Mouse (Mus musculus): ENCODE results near the gene Gm9732. TPM values are rescaled to one million over a fixed set of nuclear protein-coding genes. Genes with fewer than 3 reads are reported as not detected.
"Not testable (repeated sequence)": the region's sequence is repeated elsewhere in the genome, so short reads cannot be mapped to it uniquely, and the experiment has no call there.

The Gm9732 gene
- total RNA-seq (2014; fragmentation: Nextera tagmentation) (not detected in 2 replicates), total RNA-seq (2017) (not detected in 2 replicates)

DNA sequence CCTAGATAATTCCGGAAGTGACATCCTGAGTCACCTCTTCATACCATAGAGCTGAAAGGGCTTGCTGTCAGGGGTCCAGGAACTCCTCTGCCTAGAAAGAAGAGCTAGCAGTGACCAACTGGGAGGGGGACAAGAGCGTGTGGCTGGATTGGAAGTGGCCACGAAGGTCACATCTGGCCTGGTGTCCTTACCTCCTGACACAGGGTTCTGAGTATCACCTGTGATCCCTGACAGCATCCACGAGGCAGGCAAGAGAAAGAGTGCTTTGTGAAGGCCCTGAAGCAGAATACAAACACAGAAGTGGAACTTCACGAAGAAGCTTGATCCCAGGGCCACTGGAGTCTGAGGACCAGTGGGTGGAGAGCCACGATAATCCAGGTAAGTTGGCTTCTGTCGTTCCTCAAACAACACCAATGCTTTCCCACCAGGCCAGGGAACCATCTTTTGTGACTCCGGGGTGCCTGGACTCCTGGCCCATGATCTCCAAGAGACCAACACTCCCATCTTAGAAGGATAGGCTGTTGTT lies at the start of gene Gm9732:
Gene Gm9732, plus strand, starts transcription at position 51 of the 526 bp plus-strand sequence.
- ATAC-seq (replicated peaks; ENCODE audit: low FRiP score, low TSS enrichment, poor library complexity, severe bottlenecking) = not testable (repeated sequence)

DNA sequence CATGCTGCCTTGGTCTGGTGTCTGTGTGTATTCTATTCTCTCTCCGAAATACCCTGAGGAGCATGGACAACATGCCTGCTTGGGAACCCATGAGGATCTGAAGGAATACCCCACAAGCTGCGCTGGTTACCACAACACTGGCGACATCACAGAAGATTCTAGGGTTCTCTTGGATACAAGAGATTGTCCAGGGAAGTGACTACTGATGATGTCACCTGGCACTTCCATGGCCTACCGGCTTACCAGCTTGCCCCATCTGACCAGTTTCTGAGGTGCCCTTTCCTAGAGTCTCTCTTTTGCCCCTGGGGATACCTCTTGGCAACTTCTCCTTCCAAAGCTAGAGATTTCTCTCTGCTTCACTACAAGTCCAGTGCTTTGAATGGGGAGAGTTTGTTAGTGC lies 39.6 kb upstream of the Gm9732 start, which contains the start of gene Gm8122:
Gene Gm8122, minus strand, starts transcription at position 101 of the 400 bp plus-strand sequence.
- ATAC-seq (replicated peaks; ENCODE audit: low FRiP score, low TSS enrichment, poor library complexity, severe bottlenecking) = not testable (repeated sequence)

DNA sequence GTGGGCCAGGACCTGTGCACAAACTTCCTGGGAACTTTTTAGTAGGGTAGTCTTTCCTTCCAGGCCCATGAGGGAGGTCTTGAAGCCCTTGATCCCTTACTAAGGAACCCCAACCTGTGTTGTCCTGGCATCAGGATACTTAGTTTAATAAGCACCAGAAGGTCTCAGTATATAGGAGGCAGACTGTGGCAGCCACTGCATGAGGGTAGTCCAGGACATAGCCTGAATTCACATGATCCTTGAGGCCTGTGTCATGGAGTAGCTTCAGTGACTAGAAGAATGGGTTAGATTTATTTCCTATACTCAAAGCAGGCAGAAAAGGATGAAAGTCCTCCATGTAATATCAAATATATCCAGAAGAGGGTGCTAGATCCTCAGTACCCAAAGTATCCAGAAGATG lies 37.1 kb upstream of the Gm9732 start:
- ATAC-seq (replicated peaks; ENCODE audit: low FRiP score, low TSS enrichment, poor library complexity, severe bottlenecking) = not testable (repeated sequence)

DNA sequence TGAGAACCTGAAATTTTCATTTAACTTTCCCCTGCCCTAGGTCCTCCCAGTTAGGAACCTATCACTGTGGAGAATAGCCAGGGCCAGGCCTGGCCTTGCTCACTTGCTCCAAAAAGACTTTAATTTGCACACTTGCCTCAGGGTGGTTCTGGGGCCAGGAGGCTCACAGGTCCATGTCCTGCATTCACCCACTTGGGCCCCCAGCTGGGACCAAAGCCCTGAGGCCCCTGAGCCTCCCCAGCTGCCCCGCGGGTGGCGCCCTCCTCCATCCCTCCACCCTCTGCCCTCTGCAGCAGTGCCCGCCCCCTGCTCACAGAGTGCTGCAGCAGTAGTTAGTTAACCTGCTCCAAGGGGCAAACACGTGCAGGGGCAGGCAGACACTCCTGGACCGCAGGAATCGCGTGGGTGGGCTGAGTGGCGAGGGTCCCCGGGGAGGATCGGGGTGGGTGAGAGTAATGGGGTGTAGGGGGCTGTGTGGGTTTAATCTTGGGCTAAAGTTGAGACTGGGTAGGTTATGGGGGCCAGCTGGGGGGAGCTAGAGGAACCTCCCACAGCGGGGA lies 25.1 kb upstream of the Gm9732 start:
- not testable (repeated sequence) for ATAC-seq (replicated peaks; ENCODE audit: low FRiP score, low TSS enrichment, poor library complexity, severe bottlenecking)

DNA sequence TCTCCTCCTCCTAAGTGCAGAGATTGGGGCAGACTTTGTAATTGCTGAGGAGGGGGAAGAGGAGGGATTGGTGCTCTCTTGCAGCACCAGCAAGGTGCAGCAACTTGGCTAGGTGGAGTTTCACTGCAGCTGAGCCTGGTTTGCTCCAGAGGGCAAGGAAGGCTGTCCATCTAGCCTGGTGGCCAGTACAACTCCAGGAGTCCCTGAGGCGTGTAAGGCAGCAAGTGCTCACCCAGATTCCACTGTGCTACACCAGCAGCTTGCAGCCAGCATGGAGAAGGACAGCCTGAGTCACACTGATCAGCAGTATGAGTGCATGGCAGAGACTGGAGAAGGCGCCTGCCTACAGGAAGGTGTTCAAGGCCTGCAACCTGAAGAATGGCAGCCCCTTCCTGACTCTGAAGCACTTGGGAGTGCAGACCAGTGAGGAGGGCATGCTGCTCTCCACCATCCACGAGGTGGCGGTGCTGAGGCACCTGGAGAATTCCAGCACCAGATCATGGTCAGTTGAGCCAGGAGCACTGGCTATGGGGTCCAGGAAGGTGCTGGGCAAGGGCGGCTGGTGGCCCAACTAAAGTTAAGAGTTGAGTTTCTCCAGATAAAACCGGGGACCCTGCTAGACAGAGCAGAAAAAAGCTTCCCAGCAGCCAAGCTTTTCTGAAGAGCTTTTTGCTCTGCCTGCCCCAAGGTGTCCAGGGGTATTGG lies 24.1 kb upstream of the Gm9732 start:
- not testable (repeated sequence) for ATAC-seq (replicated peaks; ENCODE audit: low FRiP score, low TSS enrichment, poor library complexity, severe bottlenecking)

DNA sequence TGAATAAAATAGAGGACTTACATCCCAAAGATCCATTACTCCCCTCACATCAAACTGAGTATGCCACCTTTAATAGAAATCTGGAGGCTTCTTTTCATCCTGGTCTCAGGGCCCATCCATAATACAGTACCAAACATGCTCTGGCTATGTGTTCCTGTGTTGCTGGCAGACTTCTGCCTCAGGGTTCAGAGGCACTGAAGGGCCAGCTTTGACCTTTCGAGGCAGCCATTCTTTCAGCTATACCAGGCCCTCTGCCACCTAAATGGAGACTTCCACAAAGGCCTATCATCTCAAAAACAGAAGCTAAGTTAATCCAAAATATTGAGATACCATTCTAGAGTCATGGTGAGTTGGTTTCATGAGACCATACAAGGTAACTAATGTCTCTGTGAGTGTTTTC lies 18.3 kb upstream of the Gm9732 start:
- not testable (repeated sequence) for ATAC-seq (replicated peaks; ENCODE audit: low FRiP score, low TSS enrichment, poor library complexity, severe bottlenecking)

DNA sequence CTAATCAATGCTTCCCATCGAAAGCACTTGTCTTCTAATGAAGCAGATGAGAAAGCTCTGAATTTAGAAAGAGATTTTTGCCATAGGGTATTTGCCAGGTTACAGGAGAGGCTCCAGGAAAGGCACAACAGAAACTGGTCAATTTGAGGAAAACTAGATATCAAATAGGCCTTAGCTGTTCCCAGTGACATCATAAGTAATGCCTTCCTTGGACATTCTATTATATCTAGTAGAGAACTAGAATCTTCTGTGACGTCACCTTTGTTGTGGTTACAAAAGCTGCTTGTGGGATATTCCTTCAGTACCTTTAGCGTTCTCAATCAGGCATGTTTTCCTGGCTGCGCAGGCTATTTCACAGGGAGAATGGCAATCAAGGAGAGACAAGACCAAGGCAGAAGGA lies 16.5 kb upstream of the Gm9732 start, which contains the start of gene Gm8126:
Gene Gm8126, plus strand, starts transcription at position 301 of the 400 bp plus-strand sequence.
- ATAC-seq (replicated peaks; ENCODE audit: low FRiP score, low TSS enrichment, poor library complexity, severe bottlenecking) = not testable (repeated sequence)

DNA sequence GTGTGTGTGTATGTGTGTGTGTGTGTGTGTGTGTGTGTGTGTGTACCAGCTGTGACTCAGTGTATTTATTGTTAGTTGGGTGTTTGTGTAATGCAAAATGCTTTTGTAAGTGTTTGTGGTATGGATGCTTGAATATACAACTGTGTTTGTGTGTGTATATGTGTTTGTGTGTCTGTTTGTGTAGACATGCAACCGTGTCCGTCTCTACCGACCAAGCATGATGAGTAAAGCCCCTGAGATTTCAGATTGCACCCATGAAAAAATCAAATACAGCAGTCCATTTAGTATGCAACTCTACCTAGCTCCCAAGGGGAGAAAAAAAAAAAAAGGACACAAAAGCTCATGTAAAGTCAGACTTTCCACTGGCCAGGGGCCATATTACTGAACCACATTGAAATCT lies 11.4 kb upstream of the Gm9732 start:
- ATAC-seq (replicated peaks; ENCODE audit: low FRiP score, low TSS enrichment, poor library complexity, severe bottlenecking) = not testable (repeated sequence)

DNA sequence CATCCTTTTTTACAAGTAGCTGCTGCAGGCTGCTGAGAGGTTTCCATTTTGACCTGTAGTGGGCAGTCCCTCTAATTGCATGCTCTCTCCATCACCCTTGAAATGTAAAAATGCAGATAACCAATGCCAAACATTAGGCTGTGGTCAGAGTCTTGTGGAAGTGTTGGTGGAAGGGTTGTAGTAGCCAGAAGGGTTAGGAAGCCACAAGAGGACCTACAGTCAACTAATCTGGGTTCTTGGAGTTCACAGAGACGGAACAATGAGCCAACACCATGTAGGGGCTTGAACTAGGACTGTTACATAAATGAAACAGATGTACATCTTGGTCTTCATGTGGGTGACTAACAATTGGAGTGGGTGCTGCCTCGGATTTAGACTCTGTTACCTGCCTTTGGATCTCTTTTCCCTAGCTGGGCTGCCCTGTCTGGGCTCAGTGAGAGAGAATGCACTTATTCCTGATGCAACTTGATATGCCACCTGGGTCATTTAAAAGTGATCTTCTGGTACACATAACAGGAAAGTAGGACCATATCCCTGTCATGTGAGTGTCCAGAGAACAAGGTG lies 6.2 kb upstream of the Gm9732 start:
- ATAC-seq (replicated peaks; ENCODE audit: low FRiP score, low TSS enrichment, poor library complexity, severe bottlenecking) = not testable (repeated sequence)

DNA sequence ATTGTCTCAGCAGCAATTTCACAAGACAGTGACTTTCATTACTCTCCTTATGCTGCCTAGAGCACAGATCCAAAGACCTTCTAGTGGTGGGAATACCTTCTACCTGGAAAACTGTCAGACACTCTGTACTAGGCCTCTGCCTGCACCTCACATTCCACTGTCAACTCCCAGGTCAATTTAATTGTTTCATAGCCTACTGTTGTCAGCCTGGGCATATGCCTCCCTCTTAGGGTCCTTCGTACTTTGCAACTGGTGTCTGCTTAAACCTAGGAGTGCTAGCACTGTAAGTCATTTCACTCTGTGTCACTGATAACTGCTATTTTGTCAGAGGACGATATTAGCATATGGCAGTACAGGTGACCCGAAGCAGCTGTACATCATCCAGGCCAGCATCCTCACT lies 5.6 kb upstream of the Gm9732 start:
- not testable (repeated sequence) for ATAC-seq (replicated peaks; ENCODE audit: low FRiP score, low TSS enrichment, poor library complexity, severe bottlenecking)

DNA sequence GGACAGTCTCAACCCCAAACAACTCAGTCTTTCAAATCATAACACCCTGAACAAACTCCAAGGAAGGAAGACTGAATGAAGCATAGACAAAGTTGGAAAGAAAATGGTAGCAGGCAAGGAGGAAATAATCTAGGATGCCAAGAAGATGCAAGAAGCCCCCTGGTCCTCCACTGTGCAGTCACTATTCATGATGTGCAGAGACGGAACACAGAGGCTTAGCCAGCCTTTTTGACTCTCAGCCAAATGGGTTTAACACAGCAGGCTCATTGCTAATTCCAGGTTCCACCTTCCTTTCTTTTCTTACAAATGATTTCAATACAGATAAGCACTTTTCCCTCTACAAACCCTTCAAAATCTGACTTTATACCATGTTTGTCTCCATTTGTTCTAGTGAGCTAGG lies 1.7 kb upstream of the Gm9732 start:
- ATAC-seq (replicated peaks; ENCODE audit: low FRiP score, low TSS enrichment, poor library complexity, severe bottlenecking) = not testable (repeated sequence)

DNA sequence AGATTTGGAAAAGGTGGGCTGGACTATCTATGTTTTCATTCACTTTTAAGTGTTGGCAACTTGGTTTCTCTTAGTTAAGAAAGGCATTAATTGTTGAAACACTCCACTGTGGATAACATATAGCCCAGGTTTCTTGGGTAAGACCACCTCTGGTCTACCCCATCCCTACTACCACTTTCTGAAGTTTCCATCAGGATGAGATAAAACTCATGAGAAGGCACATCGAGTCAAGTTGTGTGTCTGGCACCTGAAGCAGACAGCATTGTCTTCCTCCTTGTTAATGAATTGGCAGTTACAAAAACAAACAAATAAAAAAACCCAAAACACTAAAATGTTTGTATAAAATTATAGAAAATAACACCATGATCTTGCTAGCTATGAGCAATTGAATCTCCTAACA lies 916 bp downstream of the Gm9732 start:
- ATAC-seq (replicated peaks; ENCODE audit: low FRiP score, low TSS enrichment, poor library complexity, severe bottlenecking) = not testable (repeated sequence)

DNA sequence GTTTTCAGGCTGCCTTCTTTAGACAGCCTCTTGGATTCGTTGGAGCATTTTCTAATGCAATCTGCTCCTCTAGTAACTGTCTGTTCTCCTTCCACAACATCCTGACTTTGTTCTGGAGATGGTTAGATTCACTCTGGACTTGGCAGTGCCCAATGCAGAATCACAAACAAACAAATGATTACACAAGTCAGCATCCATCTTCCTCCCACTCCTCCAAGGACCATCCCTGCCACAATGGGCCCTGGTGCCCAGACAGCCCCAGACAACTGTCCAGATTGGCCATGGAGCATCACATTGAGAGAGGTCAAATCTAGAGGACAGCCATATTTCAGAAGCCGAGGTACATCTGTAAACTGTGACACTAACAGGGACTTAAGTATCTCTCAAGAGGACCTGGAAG lies 2.6 kb downstream of the Gm9732 start:
- ATAC-seq (replicated peaks; ENCODE audit: low FRiP score, low TSS enrichment, poor library complexity, severe bottlenecking) = not testable (repeated sequence)

DNA sequence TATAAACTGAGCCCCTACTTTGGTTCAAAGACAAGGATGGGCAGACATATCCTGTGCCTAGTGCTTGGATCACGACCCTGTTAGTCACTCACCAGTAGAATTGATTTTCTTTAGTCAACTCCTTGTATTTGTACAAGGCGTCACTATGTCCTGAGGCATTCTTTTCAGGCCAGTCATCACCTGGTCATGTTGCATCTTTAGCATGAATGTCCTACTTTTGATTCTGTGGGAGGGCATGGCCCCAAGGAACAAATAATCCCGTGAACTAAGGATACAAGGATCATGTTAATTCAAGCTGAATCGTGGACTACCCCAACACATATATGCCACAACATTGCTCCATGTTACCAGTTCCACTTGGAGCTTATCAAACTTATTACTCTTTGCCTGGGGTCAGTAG lies 3.3 kb downstream of the Gm9732 start:
- ATAC-seq (replicated peaks; ENCODE audit: low FRiP score, low TSS enrichment, poor library complexity, severe bottlenecking) = not testable (repeated sequence)

DNA sequence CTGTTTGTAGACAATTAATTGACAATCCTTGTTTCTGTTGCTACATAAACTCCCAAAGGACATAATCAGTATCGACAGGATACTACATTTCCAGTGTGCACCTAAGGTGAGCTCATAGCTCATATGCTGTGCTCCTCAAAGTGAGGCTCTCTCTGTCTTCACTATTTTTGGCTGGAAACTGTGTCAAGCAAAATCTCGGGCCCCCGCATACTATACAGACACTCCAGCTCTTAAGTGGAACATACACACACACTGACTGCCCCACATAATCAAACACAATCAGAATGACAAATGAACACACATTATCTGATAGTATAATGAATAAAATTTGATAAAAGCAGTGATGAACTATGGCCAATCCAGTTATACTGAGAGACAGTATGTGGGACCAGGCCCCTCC lies 3.8 kb downstream of the Gm9732 start:
- not testable (repeated sequence) for ATAC-seq (replicated peaks; ENCODE audit: low FRiP score, low TSS enrichment, poor library complexity, severe bottlenecking)

DNA sequence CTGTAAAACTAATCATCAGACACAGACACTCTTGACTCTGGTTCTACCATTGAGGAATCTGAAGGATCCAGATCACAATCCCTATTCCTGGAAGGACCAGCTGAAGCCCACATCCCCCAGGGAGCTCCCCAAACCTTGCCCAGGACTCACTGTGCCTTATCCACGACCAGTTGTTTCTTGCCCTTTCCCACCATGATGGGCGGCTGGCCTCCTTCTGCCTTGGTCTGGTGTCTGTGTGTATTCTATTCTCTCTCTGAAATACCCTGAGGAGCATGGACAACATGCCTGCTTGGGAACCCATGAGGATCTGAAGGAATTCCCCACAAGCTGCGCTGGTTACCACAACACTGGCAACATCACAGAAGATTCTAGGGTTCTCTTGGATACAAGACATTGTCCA lies 18.7 kb downstream of the Gm9732 start, which contains the start of gene Gm8127:
Gene Gm8127, minus strand, starts transcription at position 330 of the 400 bp plus-strand sequence.
- ATAC-seq (replicated peaks; ENCODE audit: low FRiP score, low TSS enrichment, poor library complexity, severe bottlenecking) = not testable (repeated sequence)

DNA sequence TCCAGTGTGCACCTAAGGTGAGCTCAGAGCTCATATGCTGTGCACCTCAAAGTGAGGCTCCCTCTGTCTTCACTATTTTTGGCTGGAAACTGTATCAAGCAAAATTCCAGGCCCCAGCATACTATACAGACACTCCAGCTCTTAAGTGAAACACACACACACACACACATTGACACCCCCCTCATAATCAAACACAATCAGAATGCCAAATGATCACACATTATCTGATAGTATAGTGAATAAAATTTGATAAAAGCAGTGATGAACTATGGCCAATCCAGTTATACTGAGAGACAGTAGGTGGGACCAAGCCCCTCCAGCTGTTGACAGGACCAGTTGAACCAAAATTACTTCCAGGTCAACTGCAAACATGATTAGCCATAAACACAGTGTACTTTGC lies 44.7 kb downstream of the Gm9732 start:
- ATAC-seq (replicated peaks; ENCODE audit: low FRiP score, low TSS enrichment, poor library complexity, severe bottlenecking) = not testable (repeated sequence)

DNA sequence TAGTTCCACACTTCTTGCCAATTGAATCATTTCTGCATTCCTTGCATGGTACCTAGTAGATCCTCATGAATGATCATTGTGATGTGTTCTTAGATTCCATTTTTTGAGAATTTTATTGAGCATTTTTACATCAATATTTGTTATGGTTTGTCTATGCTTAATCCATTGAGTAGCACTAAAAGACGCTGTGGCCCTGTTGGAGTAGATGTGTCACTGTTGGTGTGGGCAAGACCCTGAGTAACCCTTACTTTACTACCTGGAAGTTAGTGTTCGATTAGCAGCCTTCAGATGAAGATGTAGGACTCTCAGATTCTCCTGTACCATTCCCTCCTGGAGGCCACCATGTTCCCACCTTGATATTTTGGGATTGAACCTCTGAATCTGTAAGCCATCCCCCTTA lies 53.8 kb downstream of the Gm9732 start:
- ATAC-seq (replicated peaks; ENCODE audit: low FRiP score, low TSS enrichment, poor library complexity, severe bottlenecking) = not testable (repeated sequence)

DNA sequence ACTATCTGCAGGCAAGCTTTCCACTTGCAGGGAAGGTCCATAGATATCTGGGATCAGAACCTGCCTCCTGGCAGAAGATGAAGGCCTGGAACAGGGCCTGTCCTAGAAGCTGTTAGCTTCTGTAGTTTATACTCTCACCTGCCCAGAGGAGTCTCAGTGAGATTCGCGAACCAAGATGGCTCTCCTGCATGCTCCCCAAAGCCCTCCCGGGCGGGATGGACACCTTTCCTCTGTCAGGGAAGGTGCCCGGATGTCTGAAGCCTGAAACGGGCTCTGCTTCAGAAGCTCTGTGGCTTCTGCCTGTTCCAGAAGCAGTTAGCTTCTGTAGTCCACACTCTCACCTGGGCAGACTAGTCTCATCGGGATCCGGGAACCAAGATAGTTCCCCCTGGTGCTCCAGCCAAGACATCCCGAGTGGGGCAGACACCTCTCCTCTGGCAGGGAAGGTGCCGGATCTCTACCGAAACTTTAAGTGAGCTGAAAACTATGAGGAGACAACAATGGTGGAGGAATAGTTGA lies 56.6 kb downstream of the Gm9732 start:
- not testable (repeated sequence) for ATAC-seq (replicated peaks; ENCODE audit: low FRiP score, low TSS enrichment, poor library complexity, severe bottlenecking)

DNA sequence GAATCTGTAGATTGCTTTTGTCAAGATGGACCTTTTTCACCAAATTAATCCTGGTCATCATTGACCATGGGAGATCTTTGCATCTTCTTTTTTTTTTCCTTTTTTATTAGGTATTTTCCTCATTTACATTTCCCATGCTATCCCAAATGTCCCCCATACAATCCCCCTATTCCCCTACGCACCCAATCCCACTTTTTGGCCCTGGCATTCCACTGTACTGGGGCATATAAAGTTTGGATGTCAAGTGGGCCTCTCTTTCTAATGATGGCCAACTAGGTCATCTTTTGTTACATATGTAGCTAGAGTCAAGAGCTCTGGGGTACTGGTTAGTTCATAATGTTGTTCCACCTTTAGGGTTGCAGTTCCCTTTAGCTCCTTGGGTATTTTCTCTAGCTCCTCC lies 62.8 kb downstream of the Gm9732 start:
- ATAC-seq (replicated peaks; ENCODE audit: low FRiP score, low TSS enrichment, poor library complexity, severe bottlenecking) = not testable (repeated sequence)
